In the genomic region with DNA sequence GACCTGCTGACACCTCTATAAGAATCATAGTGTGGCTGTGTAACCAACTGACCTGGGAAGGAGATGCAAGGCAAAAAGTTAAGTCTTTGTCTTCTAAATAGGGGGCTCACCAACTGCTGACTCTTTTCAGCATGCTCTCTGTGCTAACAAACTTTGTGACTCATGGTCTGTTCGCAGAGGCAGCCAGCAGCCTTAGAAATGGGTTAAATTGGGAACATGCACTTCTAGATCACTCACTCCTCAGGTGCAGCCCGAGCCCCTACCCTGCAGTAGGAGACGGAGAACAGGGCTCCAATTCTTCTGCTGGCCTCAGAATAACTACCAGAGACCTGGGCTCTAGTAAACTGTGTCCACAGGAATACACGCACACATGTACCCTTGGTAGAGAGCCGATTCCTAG, we compare ENCODE assay signal across 9 mouse cellular contexts. TPM values are rescaled to one million over a fixed set of nuclear protein-coding genes. Genes with fewer than 3 reads are reported as not detected.
DNase-seq lines count a peak whose midpoint lies in the region; ATAC-seq and TF ChIP-seq lines count a peak whose summit lies in the region.
"Had no signal": no experiment of that assay in that cellular context is flagged by ENCODE, and none has a peak within 500 bp of the region (broad histone marks: within the 10 kb centered on the region; RNA-seq: fewer than 3 reads in every experiment).

No protein-coding gene starts in this region.

- H3K27me3 ChIP-seq in lung, postnatal 0 days (replicated peaks; ENCODE audit: insufficient read depth, low read length): no peaks in the 10 kb centered on the region
- H3K27me3 ChIP-seq in limb, embryonic 11.5 days (ENCODE audit: control insufficient read depth, insufficient read depth, low read length): no peaks in the 10 kb centered on the region
- no peaks in the 10 kb centered on the region for H3K27me3 ChIP-seq in stomach, embryonic 15.5 days (replicated peaks)

- DNase-seq in gastrocnemius, adult 2 months: no peak
- no peak for DNase-seq in gastrocnemius, postnatal 25 days
- DNase-seq in lung, postnatal 0 days (ENCODE audit: low spot score): no peak
- DNase-seq in lung, adult 18-20 months: no peak
- DNase-seq in limb, embryonic 11.5 days (ENCODE audit: low spot score): no peak
- DNase-seq in adrenal gland, postnatal 25 days: no peak
- DNase-seq in layer of hippocampus, postnatal 14 days (ENCODE audit: low spot score in 2 of 2): no peak
- DNase-seq: kidney, postnatal 25 days had no signal

- H3K4me3 ChIP-seq in gastrocnemius, adult 2 months: peak overlapping the region; percentile 94
- H3K4me3 ChIP-seq in lung, postnatal 0 days (ENCODE audit: low read depth, low read length): no peak overlapping the region; the same call in 1 of the 2 replicates
- peak overlapping the region; percentile 82 for H3K4me3 ChIP-seq in limb, embryonic 11.5 days (ENCODE audit: low read depth, low read length)
- peak overlapping the region; percentile 72; the same call in 1 of the 2 replicates for H3K4me3 ChIP-seq in stomach, embryonic 15.5 days (replicated peaks)

- WGBS in lung, postnatal 0 days: 29% methylated on average over 5 of the region's 5 CpGs
- WGBS in limb, embryonic 11.5 days: 23% methylated on average over 5 of the region's 5 CpGs
- 32% methylated on average over 5 of the region's 5 CpGs for WGBS in stomach, embryonic 15.5 days

- TF ChIP-seq CTCF in gastrocnemius, adult 2 months (IDR thresholded peaks at IDR 0.05): no peak
- TF ChIP-seq CTCF in lung, postnatal 0 days (IDR thresholded peaks at IDR 0.05): no peak

- H3K4me1 ChIP-seq in lung, postnatal 0 days (ENCODE audit: insufficient read depth, low read depth, low read length): peaks cover 8% of the 10 kb centered on the region; the same call in 1 of the 2 replicates
- peaks cover 9% of the 10 kb centered on the region for H3K4me1 ChIP-seq in limb, embryonic 11.5 days (ENCODE audit: control insufficient read depth, insufficient read depth, low read length)
- no peaks in the 10 kb centered on the region for H3K4me1 ChIP-seq in stomach, embryonic 15.5 days

- H3K36me3 ChIP-seq in lung, postnatal 0 days (ENCODE audit: insufficient read depth, low read length): no peaks in the 10 kb centered on the region
- no peaks in the 10 kb centered on the region for H3K36me3 ChIP-seq in limb, embryonic 11.5 days (ENCODE audit: control insufficient read depth, insufficient read depth, low read length)
- no peaks in the 10 kb centered on the region for H3K36me3 ChIP-seq in stomach, embryonic 15.5 days

- ATAC-seq in lung, postnatal 0 days: no peak
- no peak for ATAC-seq in limb, embryonic 11.5 days (ENCODE audit: insufficient number of reproducible peaks, low FRiP score, low TSS enrichment, low read depth)
- ATAC-seq in stomach, embryonic 15.5 days (ENCODE audit: insufficient read depth, low FRiP score, low read depth): no peak

- H3K9ac ChIP-seq in lung, postnatal 0 days (replicated peaks; ENCODE audit: low read depth): no peak overlapping the region
- H3K9ac ChIP-seq in limb, embryonic 11.5 days (ENCODE audit: low read length): peak overlapping the region; percentile 83; the same call in 1 of the 2 replicates
- no peak overlapping the region for H3K9ac ChIP-seq in stomach, embryonic 15.5 days

- no peak for TF ChIP-seq EP300 in lung, postnatal 0 days (IDR thresholded peaks at IDR 0.05)

- intact Hi-C loops in gastrocnemius, adult 2 months (cut with DNase I): loop anchor here (5.0 kb wide), 1 partner anchor 55 kb away; no protein-coding TSS in a partner anchor

- H3K27ac ChIP-seq in gastrocnemius, adult 2 months: peak overlapping the region; percentile 81
- no peak overlapping the region for H3K27ac ChIP-seq in lung, postnatal 0 days (ENCODE audit: low read length)
- H3K27ac ChIP-seq in limb, embryonic 11.5 days (replicated peaks; ENCODE audit: low read depth, low read length): no peak overlapping the region
- H3K27ac ChIP-seq in stomach, embryonic 15.5 days: no peak overlapping the region

- peak overlapping the region; percentile 98; the same call in 1 of the 2 replicates for H3K4me2 ChIP-seq in lung, postnatal 0 days (replicated peaks; ENCODE audit: low read depth, low read length)
- H3K4me2 ChIP-seq in limb, embryonic 11.5 days (ENCODE audit: low read depth, severe bottlenecking): peak overlapping the region; percentile 93
- peak overlapping the region; percentile 99 for H3K4me2 ChIP-seq in stomach, embryonic 15.5 days

- no peaks in the 10 kb centered on the region for H3K9me3 ChIP-seq in lung, postnatal 0 days (ENCODE audit: low read length)
- no peaks in the 10 kb centered on the region for H3K9me3 ChIP-seq in limb, embryonic 11.5 days (ENCODE audit: control insufficient read depth, low read length)
- no peaks in the 10 kb centered on the region for H3K9me3 ChIP-seq in stomach, embryonic 15.5 days

RNA-seq across cellular contexts. Expression of a gene that starts 1.2 kb away (rescaled TPM):
- total RNA-seq in gastrocnemius, adult 2 months (2021): 1 to 10 TPM; 5.5 to 8.3 TPM
- 1 to 10 TPM; 3.1 to 6.0 TPM for total RNA-seq in gastrocnemius, postnatal 25 days (2021)
- 1.1 and 1.5 TPM in 2 replicates for polyA plus RNA-seq in lung, postnatal 0 days (2015; fragmentation: Nextera tagmentation; extraction: Ambion mirVana)
- polyA plus RNA-seq in limb, embryonic 11.5 days (2014; fragmentation: Nextera tagmentation; extraction: Ambion mirVana): 6.0 and 6.3 TPM in 2 replicates
- polyA plus RNA-seq in stomach, embryonic 15.5 days (2015; fragmentation: Nextera tagmentation; extraction: Ambion mirVana): 2.8 and 3.4 TPM in 2 replicates
- 2.7 and 3.0 TPM in 2 replicates for total RNA-seq in adrenal gland, postnatal 25 days (2021)
- 100 to 1,000 TPM; 108 to 115 TPM for total RNA-seq in layer of hippocampus, postnatal 14 days (2021)

RNA-seq across cellular contexts. Expression of a gene that starts 44.9 kb away (rescaled TPM):
- total RNA-seq in gastrocnemius, adult 2 months (2021): 10 to 100 TPM; 30.9 to 38.3 TPM
- total RNA-seq in gastrocnemius, postnatal 25 days (2021): 10 to 100 TPM; 27.0 to 35.2 TPM
- polyA plus RNA-seq in lung, postnatal 0 days (2015; fragmentation: Nextera tagmentation; extraction: Ambion mirVana): 2.2 TPM in 2 replicates
- 8.6 and 10.5 TPM in 2 replicates for polyA plus RNA-seq in limb, embryonic 11.5 days (2014; fragmentation: Nextera tagmentation; extraction: Ambion mirVana)
- 5.4 TPM in 2 replicates for polyA plus RNA-seq in stomach, embryonic 15.5 days (2015; fragmentation: Nextera tagmentation; extraction: Ambion mirVana)
- total RNA-seq in adrenal gland, postnatal 25 days (2021): 4.1 and 4.7 TPM in 2 replicates
- 10 to 100 TPM; 68.7 to 77.1 TPM for total RNA-seq in layer of hippocampus, postnatal 14 days (2021)

Comparison
In these comparisons a context has a peak if more than half of its experiments do, and no peak if none do; other contexts are left out.
1. RNA of a gene that starts 1.2 kb away (total RNA-seq): 108 to 115 TPM in layer of hippocampus, postnatal 14 days; 5.5 to 8.3 TPM in gastrocnemius, adult 2 months, 3.1 to 6.0 TPM in gastrocnemius, postnatal 25 days and 2.7 to 3.0 TPM in adrenal gland, postnatal 25 days; every median in the first group is over 10 times any median in the second.
2. Peak in every context shown above with its lines, with median percentiles within 50 percentile points of each other: H3K4me2 ChIP-seq.